Mouse (Mus musculus) spleen, adult 2 months (tissue): Measurements from ENCODE around the gene 4930407I10Rik.

Experiments used
- CTCF ChIP-seq: fragments of 200-500 bp; IDR thresholded peaks from 2 replicates; pipeline ENCODE4 v1.5.1; 2011; ENCODE audit warnings: mild to moderate bottlenecking, inconsistent platforms; ENCODE audit not compliant: insufficient read depth, insufficient read length, insufficient replicate concordance; ENCODE audit errors: extremely low read depth
- POLR2A ChIP-seq: fragments of 200-500 bp; IDR thresholded peaks from 2 replicates; pipeline ENCODE4 v1.6.1; 2011; ENCODE audit warnings: low read depth, low read length, inconsistent platforms

DNA sequence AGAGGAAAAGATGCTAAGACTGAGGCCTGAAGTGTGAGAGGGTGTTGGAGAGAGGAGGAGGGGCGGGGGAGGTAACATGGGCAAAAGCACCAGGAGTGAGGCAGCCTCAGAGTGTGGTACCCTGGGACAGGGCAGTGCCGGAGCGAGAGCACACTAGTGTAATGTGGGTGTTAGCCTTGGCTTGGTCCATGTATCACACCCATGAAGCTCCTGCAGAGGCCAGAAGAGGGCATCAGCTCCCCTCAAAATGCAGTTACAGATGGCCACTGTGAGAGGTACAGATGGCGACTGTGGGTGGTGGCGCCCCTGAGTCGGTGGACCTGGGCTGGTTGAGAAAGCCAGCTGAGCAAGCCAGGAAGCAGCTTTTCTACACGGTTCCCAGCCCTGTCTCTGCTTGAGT, 22.2 kb downstream of the 4930407I10Rik start:
- no peak for TF ChIP-seq POLR2A
- TF ChIP-seq CTCF, result peak; percentile 44; the same call in 1 of the 2 replicates
